Mouse (Mus musculus) heart, postnatal 36 days (tissue): ENCODE results near the gene Gpc6. TPM values are rescaled to one million over a fixed set of nuclear protein-coding genes. Genes with fewer than 3 reads are reported as not detected.

Experiments used
- DNase-seq, 2 experiments: peaks; one replicate each; pipeline ENCODE4 v3.0.0; 2021 to 2022
- intact Hi-C: fragments of 180-260 bp; cut with DNase I; formaldehyde crosslinking; loops from one replicate; pipeline ENCODE4 v1.15.1; 2025
- total RNA-seq, 2 experiments: library from RNA; stranded (reverse); gene quantifications; 2 replicates each; pipeline ENCODE4 v1.2.3; 2021

Gene Gpc6
- total RNA-seq, 2 experiments from 2014 or later, result 11.4 to 11.5 TPM

DNA sequence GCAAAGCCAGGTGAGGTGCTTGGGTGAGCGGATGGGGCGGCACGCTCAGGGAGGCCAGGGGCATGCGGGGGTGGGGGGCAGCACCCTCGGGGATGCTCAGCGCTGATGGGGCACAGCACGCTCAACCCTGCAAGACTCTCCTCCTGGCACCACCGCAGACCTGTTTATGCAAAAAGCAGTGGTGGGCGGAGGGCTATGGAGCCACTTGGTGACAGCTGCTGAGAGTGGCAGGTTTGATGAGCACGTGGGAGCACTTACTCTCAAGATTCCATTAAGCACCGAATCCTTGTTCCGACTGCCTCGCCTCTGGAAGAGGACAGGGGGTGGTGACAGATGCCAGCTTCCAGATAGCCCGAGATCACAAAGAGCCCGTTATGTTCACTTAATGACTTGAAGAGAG is 1026.2 kb downstream of the Gpc6 start:
- intact Hi-C loops, result no loop called here
- DNase-seq, result no peak

GRCm38 (mm10) chr14:117951686-117952085 is 1026.6 kb downstream of the Gpc6 start:
- no peak for DNase-seq
- intact Hi-C loops, result no loop called here

- intact Hi-C loops, result no loop called here
- DNase-seq, result no peak
These were observed 1030.9 kb downstream of the Gpc6 start for GRCm38 (mm10) chr14:117956051-117956450.

GRCm38 (mm10) chr14:117958389-117958788 is 1033.3 kb downstream of the Gpc6 start:
- no peak for DNase-seq
- intact Hi-C loops, result no loop called here

GRCm38 (mm10) chr14:117961267-117961666 is 1036.2 kb downstream of the Gpc6 start:
- DNase-seq, result peak; percentile 37 to 47
- intact Hi-C loops, result no loop called here

DNA sequence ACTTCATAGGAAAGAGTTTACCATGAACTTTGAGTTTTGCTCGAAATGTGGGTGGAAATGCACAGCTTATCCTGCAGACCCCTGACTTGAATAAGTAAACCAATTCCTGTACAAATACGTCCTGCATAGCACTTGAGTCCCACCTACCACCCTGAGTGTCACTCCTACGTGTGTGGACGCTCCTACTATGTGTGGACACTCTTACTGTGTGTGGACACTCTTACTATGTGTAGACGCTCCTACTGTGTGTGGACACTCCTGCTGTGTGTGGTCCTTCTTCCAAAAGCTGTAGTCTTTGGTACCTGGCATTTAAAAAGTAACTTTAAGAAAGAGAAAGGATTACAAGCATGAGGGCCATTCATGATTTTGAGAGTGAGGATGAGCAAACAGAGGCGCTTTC is 1036.7 kb downstream of the Gpc6 start:
- intact Hi-C loops, result no loop called here
- DNase-seq, result no peak

- peak; percentile 19 to 29 for DNase-seq
- intact Hi-C loops, result no loop called here
These were observed 1037.3 kb downstream of the Gpc6 start for GRCm38 (mm10) chr14:117962453-117962852.

GRCm38 (mm10) chr14:117972576-117972975 is 1047.5 kb downstream of the Gpc6 start:
- intact Hi-C loops, result no loop called here
- DNase-seq, result no peak

DNA sequence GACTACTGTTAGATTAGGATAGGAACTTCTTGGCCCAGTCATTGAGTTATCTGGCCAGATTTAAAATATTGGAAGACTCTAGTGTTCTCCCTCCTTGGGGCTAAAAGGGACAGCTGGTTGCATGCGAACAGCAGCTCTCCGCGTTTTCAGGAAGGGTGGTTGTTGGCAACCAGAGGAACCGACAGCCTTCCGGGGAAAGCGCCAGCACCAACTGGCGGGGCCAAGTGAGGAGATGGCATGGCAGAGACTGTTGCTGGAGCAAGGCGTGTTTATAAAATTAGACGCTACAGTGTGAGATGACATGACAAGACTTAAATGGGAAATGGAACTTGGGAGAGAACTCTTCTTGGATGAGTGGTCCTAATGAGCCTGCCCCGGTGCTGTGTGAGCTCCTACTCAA is 1056.4 kb downstream of the Gpc6 start:
- intact Hi-C loops, result no loop called here
- no peak for DNase-seq

DNA sequence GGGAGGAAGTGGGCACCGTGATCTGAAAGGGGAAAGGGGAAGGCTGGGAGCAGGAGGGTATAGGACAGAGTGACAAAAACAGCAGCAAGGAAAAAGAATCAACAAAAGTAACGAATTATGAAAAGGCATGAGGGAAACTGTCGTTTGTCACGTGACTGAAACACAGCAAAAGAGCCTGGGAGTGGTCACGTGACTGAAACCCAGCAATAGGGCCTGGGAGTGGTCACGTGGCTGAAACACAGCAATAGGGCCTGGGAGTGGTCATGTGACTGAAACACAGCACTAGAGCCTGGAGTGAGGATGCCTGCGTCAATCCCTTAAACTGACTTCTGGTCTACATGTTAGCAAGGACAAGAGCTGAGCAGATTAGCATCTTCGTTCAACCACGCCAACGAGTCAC is 1063.3 kb downstream of the Gpc6 start:
- intact Hi-C loops, result no loop called here
- DNase-seq, result no peak

GRCm38 (mm10) chr14:117990203-117990602 is 1065.1 kb downstream of the Gpc6 start:
- no peak for DNase-seq
- intact Hi-C loops, result no loop called here

GRCm38 (mm10) chr14:117992600-117993256 is 1067.6 kb downstream of the Gpc6 start:
- intact Hi-C loops, result no loop called here
- DNase-seq, result no peak

DNA sequence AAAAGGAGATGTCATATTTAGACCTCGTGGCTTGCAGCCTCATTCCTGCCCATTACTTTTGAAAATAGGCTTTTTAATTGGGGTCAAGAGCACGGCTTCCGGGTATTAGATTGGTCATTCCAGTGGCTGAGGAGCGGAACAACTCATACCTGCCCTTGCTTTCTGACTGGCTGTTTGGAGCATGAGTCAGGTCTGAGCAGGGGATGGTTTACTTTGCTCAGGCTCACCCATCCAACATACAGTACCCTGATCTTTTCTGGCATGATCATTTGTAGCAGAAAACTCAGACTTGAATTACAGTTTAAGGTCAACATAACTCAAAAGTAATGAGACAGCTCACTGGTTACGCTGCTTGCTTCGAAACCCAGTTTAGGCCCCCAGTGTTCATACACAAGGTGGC is 1068.7 kb downstream of the Gpc6 start:
- no peak for DNase-seq
- intact Hi-C loops, result no loop called here

DNA sequence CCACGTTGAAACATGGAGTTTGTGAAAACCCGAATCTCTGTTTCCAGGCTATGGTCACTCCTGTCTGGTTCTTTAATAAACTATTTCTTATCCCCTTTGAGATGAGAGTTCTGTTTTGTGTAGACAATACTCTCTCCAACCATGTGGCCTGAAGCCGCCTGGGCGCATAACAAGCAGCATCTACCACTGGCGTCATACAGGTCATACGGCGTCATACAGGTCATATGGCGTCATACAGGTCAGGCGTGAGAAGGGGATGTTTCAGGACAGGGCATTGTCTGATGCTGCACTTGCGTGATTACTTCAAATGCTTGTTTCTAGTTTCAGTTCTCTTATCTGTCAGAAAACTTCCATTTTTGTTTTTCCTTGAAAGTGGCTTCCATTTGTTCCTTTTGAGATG is 1079.3 kb downstream of the Gpc6 start:
- no peak for DNase-seq
- intact Hi-C loops, result no loop called here

- peak; percentile 46 to 50 for DNase-seq
These were observed 1080.6 kb downstream of the Gpc6 start for GRCm38 (mm10) chr14:118005697-118006096.

GRCm38 (mm10) chr14:118009541-118009940 is 1084.4 kb downstream of the Gpc6 start:
- intact Hi-C loops, result loop anchor here (5.0 kb wide), 2 partner anchors 123 to 583 kb away; partner anchors contain the start of gene Tgds
- no peak for DNase-seq

More at GRCm38 (mm10) chr14:118005697-118006096, 1080.6 kb downstream of the Gpc6 start:
- intact Hi-C loops, result loop anchor here (1.0 to 5.0 kb wide), 3 partner anchors 127 to 587 kb away; partner anchors contain the start of gene Tgds

GRCm38 (mm10) chr14:118013237-118013636 is 1088.1 kb downstream of the Gpc6 start:
- intact Hi-C loops, result no loop called here
- DNase-seq, result no peak

DNA sequence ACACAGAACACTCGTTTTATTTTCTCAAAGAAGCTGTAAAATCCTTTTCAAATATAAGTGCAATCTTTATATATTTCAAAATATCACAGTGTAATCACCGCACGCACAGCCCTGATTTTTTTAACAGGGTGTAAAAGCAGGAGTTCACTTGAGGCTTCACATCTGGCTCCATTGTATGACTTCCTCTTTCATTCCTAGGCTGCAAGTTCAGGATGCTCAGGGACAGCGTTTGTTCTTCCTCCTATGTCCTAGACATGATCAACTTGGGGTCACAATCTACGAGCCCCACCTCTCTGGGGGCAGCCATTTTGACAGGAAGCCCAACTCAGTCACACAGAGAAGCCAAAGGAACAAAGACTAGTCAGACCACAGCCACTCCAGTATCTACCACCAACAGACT is 1094.2 kb downstream of the Gpc6 start:
- intact Hi-C loops, result no loop called here
- no peak for DNase-seq

DNA sequence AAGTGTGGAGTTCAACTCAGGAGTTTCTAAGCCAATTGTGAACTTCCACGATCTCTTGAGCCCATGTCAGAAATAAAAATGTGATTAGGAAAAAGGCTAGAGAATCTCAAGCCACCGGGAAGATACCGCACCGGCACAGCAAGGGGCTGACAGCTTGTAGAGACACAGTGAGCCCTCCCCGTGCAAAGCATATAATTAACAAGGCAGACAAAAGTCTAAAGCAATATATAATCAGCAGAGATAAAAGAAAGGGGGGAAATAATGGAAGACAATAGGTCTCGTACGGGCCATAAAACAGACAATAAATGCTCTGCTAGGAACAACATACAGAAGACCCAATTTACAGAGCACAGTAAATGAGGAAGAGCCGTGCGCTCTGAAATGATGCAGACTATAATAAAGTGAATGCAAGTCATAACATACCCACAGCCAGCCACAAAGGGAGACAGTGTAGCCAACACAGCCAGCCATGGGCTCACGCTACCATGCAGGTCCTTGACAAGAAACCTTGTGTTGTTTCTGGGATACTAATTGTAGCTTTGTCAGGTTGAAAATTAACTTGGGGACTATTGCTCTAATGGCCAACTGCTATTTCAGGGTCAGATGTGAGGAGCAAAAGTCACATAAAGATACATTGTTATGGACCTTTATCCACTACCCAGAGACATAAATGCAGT is 1096.9 kb downstream of the Gpc6 start:
- intact Hi-C loops, result no loop called here
- DNase-seq, result no peak
